Mouse (Mus musculus) spleen, postnatal 36 days (tissue): ENCODE measurements at regions not wholly inside any gene's neighbourhood (a gene's known extent, or its start where the extent isn't known, plus 50 kb on each side); places are given as distances from the start of the nearest gene placed in this dataset.

Experiments used
- DNase-seq, 2 experiments: peaks; one replicate each; pipeline ENCODE4 v3.0.0; 2022; ENCODE audit warnings: low spot score in 2 of 2, mixed read lengths in 1 of 2

GRCm38 (mm10) chr9:13978842-13979241 is 151.3 kb downstream of the Fam76b start:
- no peak for DNase-seq

- no peak for DNase-seq
Observed at GRCm38 (mm10) chr9:13987486-13987885, 160.0 kb downstream of the Fam76b start.

- no peak for DNase-seq
Observed at GRCm38 (mm10) chr9:13988901-13989300, 161.4 kb downstream of the Fam76b start.

- DNase-seq: no peak
Observed at GRCm38 (mm10) chr9:13990960-13991359, 163.4 kb downstream of the Fam76b start.

GRCm38 (mm10) chr9:13992728-13993127 is 165.2 kb downstream of the Fam76b start:
- no peak for DNase-seq

GRCm38 (mm10) chr9:13999358-13999757 is 171.8 kb downstream of the Fam76b start:
- DNase-seq: no peak

GRCm38 (mm10) chr9:14001517-14001916 is 174.0 kb downstream of the Fam76b start:
- DNase-seq: no peak

- no peak for DNase-seq
Observed at GRCm38 (mm10) chr9:14002236-14002635, 174.7 kb downstream of the Fam76b start.

GRCm38 (mm10) chr9:14003163-14003562 is 175.6 kb downstream of the Fam76b start:
- no peak for DNase-seq

- no peak for DNase-seq
Observed at GRCm38 (mm10) chr9:14006233-14006984, 178.9 kb downstream of the Fam76b start.

- no peak for DNase-seq
Observed at GRCm38 (mm10) chr9:14009451-14009850, 181.9 kb downstream of the Fam76b start.

GRCm38 (mm10) chr9:14010261-14010949 is 182.9 kb downstream of the Fam76b start:
- DNase-seq: no peak

GRCm38 (mm10) chr9:14024216-14024615 is 196.7 kb downstream of the Fam76b start:
- DNase-seq: no peak

GRCm38 (mm10) chr9:14024701-14025100 is 197.2 kb downstream of the Fam76b start:
- no peak for DNase-seq

- DNase-seq: no peak
Observed at GRCm38 (mm10) chr9:14028056-14028455, 200.5 kb downstream of the Fam76b start.

GRCm38 (mm10) chr9:14031358-14032047 is 204.0 kb downstream of the Fam76b start:
- no peak for DNase-seq

- DNase-seq: no peak
Observed at GRCm38 (mm10) chr9:14032048-14032362, 204.5 kb downstream of the Fam76b start.

- DNase-seq: no peak
Observed at GRCm38 (mm10) chr9:14035526-14035925, 208.0 kb downstream of the Fam76b start.

GRCm38 (mm10) chr9:14041900-14042435 is 214.5 kb downstream of the Fam76b start:
- no peak for DNase-seq

- no peak for DNase-seq
Observed at GRCm38 (mm10) chr9:14048224-14048623, 220.7 kb downstream of the Fam76b start.

GRCm38 (mm10) chr9:14053704-14054103 is 221.2 kb upstream of the Sesn3 start:
- DNase-seq: no peak

- DNase-seq: no peak
Observed at GRCm38 (mm10) chr9:14056410-14057172, 218.3 kb upstream of the Sesn3 start.
